Mouse (Mus musculus) forebrain, postnatal 0 days (tissue): Measurements from ENCODE around the gene Hipk3. TPM values are rescaled to one million over a fixed set of nuclear protein-coding genes. Genes with fewer than 3 reads are reported as not detected.

Experiments
- ATAC-seq: fragments of 200-750 bp; cut with Nextera tagmentation; 2 replicates; pipeline ENCODE4 v1.8.0; 2017; ENCODE audit warnings: mild to moderate bottlenecking, moderate library complexity
- DNase-seq: peaks from one replicate; pipeline ENCODE4 v3.0.0-alpha.2; 2015
- H3K27ac ChIP-seq: fragments of 300-500 bp; sonication (generic); 2 replicates; pipeline ENCODE4 v1.5.1; 2014; ENCODE audit warnings: low read depth, mild to moderate bottlenecking, antibody characterized with exemption, low read length, moderate library complexity, mixed read lengths
- H3K27me3 ChIP-seq: fragments of 300-500 bp; sonication (generic); 2 replicates; pipeline ENCODE4 v1.6.1; 2014; ENCODE audit warnings: mild to moderate bottlenecking, low read length, mixed read lengths; ENCODE audit not compliant: insufficient read depth
- H3K36me3 ChIP-seq: fragments of 300-500 bp; sonication (generic); 2 replicates; pipeline ENCODE4 v1.6.1; 2014; ENCODE audit warnings: mild to moderate bottlenecking, moderate library complexity; ENCODE audit not compliant: insufficient read depth
- H3K4me1 ChIP-seq: fragments of 300-500 bp; sonication (generic); 2 replicates; pipeline ENCODE4 v1.6.1; 2014; ENCODE audit warnings: antibody characterized with exemption; ENCODE audit not compliant: insufficient read depth
- H3K4me2 ChIP-seq: fragments of 300-500 bp; sonication (generic); 2 replicates; pipeline ENCODE4 v1.6.1; 2014; ENCODE audit warnings: low read depth, mild to moderate bottlenecking, moderate library complexity
- H3K4me3 ChIP-seq: fragments of 300-500 bp; sonication (generic); 2 replicates; pipeline ENCODE4 v1.5.1; 2014; ENCODE audit warnings: low read depth, low read length, mixed read lengths
- H3K9ac ChIP-seq: fragments of 300-500 bp; sonication (generic); 2 replicates; pipeline ENCODE4 v1.6.1; 2014; ENCODE audit warnings: mild to moderate bottlenecking
- H3K9me3 ChIP-seq: fragments of 300-500 bp; sonication (generic); 2 replicates; pipeline ENCODE4 v1.6.1; 2016; ENCODE audit warnings: low read length
- CTCF ChIP-seq: sonication (generic); IDR thresholded peaks from 2 replicates; pipeline ENCODE4 v1.5.1; 2016; ENCODE audit warnings: antibody characterized with exemption, control low read depth, low read depth
- WGBS: fragments of 180-500 bp; shearing (Covaris S2); extraction: QIAGEN DNeasy Blood & Tissue Kit; methylation state at CpG from one replicate; pipeline ENCODE4 v1.1.7; 2014; 5-methylcytosine and 5-hydroxymethylcytosine counted together
- polyA plus RNA-seq: library from polyadenylated mRNA; unstranded; fragments of >200 nt; fragmentation: Nextera tagmentation; extraction: Ambion mirVana; gene quantifications from 2 replicates; pipeline ENCODE4 v1.2.1, GENCODE M21; 2015
- total RNA-seq: library from RNA; depleted of rRNA; stranded (reverse); fragments of >200 nt; gene quantifications from 2 replicates; pipeline ENCODE4 v1.2.3, GENCODE M21; 2014

Gene Hipk3
- total and polyA plus RNA-seq, 2 experiments from 2014 or later: 5.0 to 36.6 TPM

DNA sequence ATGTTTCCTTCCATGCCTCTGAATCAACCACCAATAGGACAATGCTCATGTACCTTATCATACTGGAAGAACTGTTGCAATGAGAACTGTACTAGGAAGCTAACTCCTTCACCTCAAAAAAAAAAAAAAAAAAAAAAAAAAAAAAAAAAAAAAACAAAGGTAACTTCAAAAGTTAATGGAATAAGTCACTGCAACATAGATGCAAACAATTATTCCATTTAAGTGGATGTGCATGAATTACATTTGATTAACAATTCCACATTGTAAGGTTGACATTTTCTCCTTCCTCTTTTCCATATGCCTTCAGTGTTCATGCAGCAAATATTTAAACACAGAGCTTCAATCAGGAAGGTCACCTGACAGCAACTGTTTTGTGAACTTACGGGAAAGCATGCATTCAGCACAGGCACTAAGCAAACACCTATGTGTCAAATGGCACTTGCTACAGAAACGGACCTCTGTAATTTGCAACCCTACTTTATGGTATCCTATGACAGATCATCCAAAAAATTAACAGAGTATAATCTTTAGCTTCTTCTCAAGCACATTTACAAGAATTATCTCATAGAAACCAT, 2.9 kb downstream of the Hipk3 start:
- Histone ChIP-seq H3K36me3 (no peaks in the 10 kb centered on the region), H3K27ac (no peak overlapping the region), H3K27me3 (no peaks in the 10 kb centered on the region), H3K4me1 (peaks cover 15% of the 10 kb centered on the region; the same call in 1 of the 2 replicates), H3K4me3 (no peak overlapping the region), H3K9ac (no peak overlapping the region), H3K4me2 (peak overlapping the region; percentile 27; the same call in 1 of the 2 replicates), H3K9me3 (no peaks in the 10 kb centered on the region)
- no peak for DNase-seq
- no peak for ATAC-seq
- no peak for TF ChIP-seq CTCF
- WGBS: 42% methylated on average over 2 of the region's 2 CpGs

- Histone ChIP-seq H3K4me1 (peaks cover 15% of the 10 kb centered on the region; the same call in 1 of the 2 replicates), H3K36me3 (no peaks in the 10 kb centered on the region), H3K9ac (no peak overlapping the region), H3K27me3 (no peaks in the 10 kb centered on the region), H3K27ac (no peak overlapping the region), H3K4me3 (no peak overlapping the region), H3K9me3 (no peaks in the 10 kb centered on the region), H3K4me2 (no peak overlapping the region)
- no peak for TF ChIP-seq CTCF
- WGBS: 57% methylated on average over 2 of the region's 2 CpGs
- ATAC-seq: no peak
- DNase-seq: no peak
Measured at GRCm38 (mm10) chr2:104490761-104491160, 3.5 kb downstream of the Hipk3 start.

- Histone ChIP-seq H3K9me3 (no peaks in the 10 kb centered on the region), H3K4me1 (peaks cover 9% of the 10 kb centered on the region; the same call in 1 of the 2 replicates), H3K27ac (no peak overlapping the region), H3K4me3 (no peak overlapping the region), H3K27me3 (no peaks in the 10 kb centered on the region), H3K9ac (no peak overlapping the region), H3K36me3 (no peaks in the 10 kb centered on the region), H3K4me2 (no peak overlapping the region)
- DNase-seq: no peak
- no peak for TF ChIP-seq CTCF
- no peak for ATAC-seq
- 86% methylated on average over 2 of the region's 2 CpGs for WGBS
Measured at GRCm38 (mm10) chr2:104489851-104490250, 4.4 kb downstream of the Hipk3 start.

DNA sequence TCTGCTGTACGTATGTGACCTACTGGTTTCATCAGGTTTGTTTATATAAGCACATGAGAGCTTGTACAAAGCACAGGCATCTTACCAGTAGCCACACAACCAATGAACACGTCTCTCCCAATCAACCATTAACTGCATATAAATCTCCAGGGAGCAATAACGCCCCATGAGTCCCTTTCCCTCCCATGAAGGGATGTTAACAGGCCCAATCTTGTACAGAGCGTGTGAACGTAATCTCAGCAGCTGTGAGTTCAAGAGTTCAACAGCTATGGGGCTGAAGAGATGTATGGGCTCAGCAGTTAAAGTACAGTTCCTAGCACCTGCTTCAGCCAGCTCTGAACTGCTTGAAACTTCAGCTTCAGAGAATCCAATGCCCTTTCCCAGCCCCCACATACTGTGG, 9.8 kb downstream of the Hipk3 start:
- no peaks in the 10 kb centered on the region for H3K9me3 ChIP-seq
- no peaks in the 10 kb centered on the region for H3K27me3 ChIP-seq
- H3K9ac ChIP-seq: no peak overlapping the region
- 76% methylated on average over 5 of the region's 5 CpGs for WGBS
- H3K36me3 ChIP-seq: no peaks in the 10 kb centered on the region
- no peak overlapping the region for H3K27ac ChIP-seq
- no peaks in the 10 kb centered on the region for H3K4me1 ChIP-seq
- DNase-seq: no peak
- no peak overlapping the region for H3K4me2 ChIP-seq
- no peak for ATAC-seq
- TF ChIP-seq CTCF: no peak
- no peak overlapping the region for H3K4me3 ChIP-seq

- Histone ChIP-seq H3K4me1 (no peaks in the 10 kb centered on the region), H3K27me3 (no peaks in the 10 kb centered on the region), H3K4me3 (no peak overlapping the region), H3K4me2 (no peak overlapping the region), H3K36me3 (no peaks in the 10 kb centered on the region), H3K27ac (no peak overlapping the region), H3K9ac (no peak overlapping the region), H3K9me3 (no peaks in the 10 kb centered on the region)
- DNase-seq (no peak), ATAC-seq (no peak)
- no peak for TF ChIP-seq CTCF
Measured at GRCm38 (mm10) chr2:104482156-104482555, 12.1 kb downstream of the Hipk3 start.

GRCm38 (mm10) chr2:104479054-104479453, 15.2 kb downstream of the Hipk3 start:
- DNase-seq (no peak), ATAC-seq (no peak)
- no peaks in the 10 kb centered on the region for H3K27me3 ChIP-seq
- WGBS: 90% methylated on average over 4 of the region's 4 CpGs
- TF ChIP-seq CTCF: no peak
- H3K36me3 ChIP-seq: no peaks in the 10 kb centered on the region
- no peak overlapping the region for H3K27ac ChIP-seq
- H3K9me3 ChIP-seq: no peaks in the 10 kb centered on the region
- H3K4me3 ChIP-seq: no peak overlapping the region
- H3K4me1 ChIP-seq: no peaks in the 10 kb centered on the region
- H3K9ac ChIP-seq: no peak overlapping the region
- H3K4me2 ChIP-seq: no peak overlapping the region

DNA sequence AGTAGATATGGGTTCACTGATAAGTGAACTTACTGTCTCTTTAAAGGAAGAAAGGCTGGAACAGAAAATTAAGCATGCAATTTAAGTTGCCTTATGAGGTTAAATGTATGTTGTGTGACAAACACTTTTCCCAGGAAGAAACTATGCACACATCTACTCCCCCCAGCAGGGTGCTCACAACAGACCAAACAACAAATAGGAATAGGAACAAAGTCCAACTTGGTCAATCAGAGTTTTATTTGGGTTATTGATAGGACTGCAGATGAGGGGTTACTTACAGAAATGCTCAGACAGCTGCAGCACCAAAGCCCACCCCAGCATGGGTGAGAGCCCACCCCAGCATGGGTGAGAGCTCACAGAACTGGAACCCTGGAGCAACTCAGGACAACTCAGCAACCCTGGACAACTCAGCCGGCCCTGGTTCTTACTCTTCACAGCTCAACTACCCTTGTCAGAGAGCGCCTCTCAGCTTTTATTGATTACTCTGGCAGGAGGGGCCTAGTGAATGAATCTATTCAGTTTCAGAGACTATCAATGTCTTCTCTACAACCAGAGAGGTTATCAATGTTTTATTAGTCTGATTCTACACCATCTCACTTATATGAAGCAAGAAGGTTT, 16.7 kb downstream of the Hipk3 start:
- H3K4me2 ChIP-seq: no peak overlapping the region
- H3K36me3 ChIP-seq: no peaks in the 10 kb centered on the region
- TF ChIP-seq CTCF: no peak
- H3K9ac ChIP-seq: no peak overlapping the region
- no peak overlapping the region for H3K4me3 ChIP-seq
- WGBS: 84% methylated on average over 2 of the region's 2 CpGs
- DNase-seq (no peak), ATAC-seq (no peak)
- no peaks in the 10 kb centered on the region for H3K9me3 ChIP-seq
- H3K27ac ChIP-seq: no peak overlapping the region
- no peaks in the 10 kb centered on the region for H3K4me1 ChIP-seq
- no peaks in the 10 kb centered on the region for H3K27me3 ChIP-seq
